Mouse (Mus musculus): ENCODE measurements around the gene Epb41l5.

Epb41l5 gene

GRCm38 (mm10) chr1:119501881-119502280 lies 146.9 kb downstream of the Epb41l5 start:
- DNase-seq (ENCODE audit: low spot score in 2 of 2), result no peak

- DNase-seq (ENCODE audit: low spot score in 2 of 2), result no peak
Measured at GRCm38 (mm10) chr1:119499456-119499855, 149.3 kb downstream of the Epb41l5 start.

GRCm38 (mm10) chr1:119498536-119499231 lies 150.1 kb downstream of the Epb41l5 start:
- no peak for DNase-seq (ENCODE audit: low spot score in 2 of 2)

GRCm38 (mm10) chr1:119497346-119498004 lies 151.3 kb downstream of the Epb41l5 start:
- no peak for DNase-seq (ENCODE audit: low spot score in 2 of 2)

- no peak for DNase-seq (ENCODE audit: low spot score in 2 of 2)
Measured at GRCm38 (mm10) chr1:119495396-119495775, 153.4 kb downstream of the Epb41l5 start.
